Mouse (Mus musculus) spleen, embryonic (tissue): ENCODE measurements around the gene Ubr2.

ENCODE experiments used
- CTCF ChIA-PET: fragments of 350-600 bp; sonication (Branson Sonifier 250); formaldehyde crosslinking; loops from one replicate; lab custom pipeline; 2022; lab: Charles Lee

The Ubr2 gene

GRCm38 (mm10) chr17:47009898-47010721 lies at the start of gene Ubr2:
Ubr2 (minus strand) TSS chr17:47010556.
- CTCF ChIA-PET, result interaction anchor here (0.6 kb wide), 2 partner anchors 21 to 35 kb away, joined by 5 to 7 read pairs; no protein-coding TSS in a partner anchor

GRCm38 (mm10) chr17:47059836-47060360 lies 49.5 kb upstream of the Ubr2 start:
- CTCF ChIA-PET, result no interaction called here

GRCm38 (mm10) chr17:47057966-47058365 lies 47.6 kb upstream of the Ubr2 start:
- CTCF ChIA-PET, result interaction anchor here (0.7 kb wide), 1 partner anchor 44 kb away, joined by 3 read pairs; no protein-coding TSS in a partner anchor

- CTCF ChIA-PET, result interaction anchor here (0.7 kb wide), 1 partner anchor 144 kb away, joined by 4 read pairs; no protein-coding TSS in a partner anchor
Measured at GRCm38 (mm10) chr17:47056476-47056875, 46.1 kb upstream of the Ubr2 start.

GRCm38 (mm10) chr17:47055121-47055520 lies 44.8 kb upstream of the Ubr2 start:
- CTCF ChIA-PET, result no interaction called here

- CTCF ChIA-PET, result no interaction called here
Measured at GRCm38 (mm10) chr17:47054613-47055012, 44.3 kb upstream of the Ubr2 start.

- CTCF ChIA-PET, result no interaction called here
Measured at GRCm38 (mm10) chr17:47050678-47051077, 40.3 kb upstream of the Ubr2 start.

- CTCF ChIA-PET, result no interaction called here
Measured at GRCm38 (mm10) chr17:47042866-47043265, 32.5 kb upstream of the Ubr2 start.

GRCm38 (mm10) chr17:47038844-47039803 lies 28.8 kb upstream of the Ubr2 start:
- CTCF ChIA-PET, result no interaction called here

- CTCF ChIA-PET, result interaction anchor here (0.8 kb wide), 1 partner anchor 35 kb away, joined by 4 read pairs; no protein-coding TSS in a partner anchor
Measured at GRCm38 (mm10) chr17:47034536-47034935, 24.2 kb upstream of the Ubr2 start.

GRCm38 (mm10) chr17:47033643-47034042 lies 23.3 kb upstream of the Ubr2 start:
- CTCF ChIA-PET, result interaction anchor here (0.6 to 0.8 kb wide), 3 partner anchors 34 to 50 kb away, joined by 3 to 6 read pairs (median 4); no protein-coding TSS in a partner anchor

GRCm38 (mm10) chr17:47024805-47025204 lies 14.4 kb upstream of the Ubr2 start:
- CTCF ChIA-PET, result no interaction called here

GRCm38 (mm10) chr17:47023369-47023768 lies 13.0 kb upstream of the Ubr2 start:
- CTCF ChIA-PET, result no interaction called here

GRCm38 (mm10) chr17:47012896-47013295 lies 2.5 kb upstream of the Ubr2 start:
- CTCF ChIA-PET, result no interaction called here

GRCm38 (mm10) chr17:47011661-47012043 lies 1.3 kb upstream of the Ubr2 start:
- CTCF ChIA-PET, result no interaction called here

GRCm38 (mm10) chr17:47010722-47011660 lies 635 bp upstream of the Ubr2 start:
- CTCF ChIA-PET, result interaction anchor here (0.6 kb wide), 1 partner anchor 36 kb away, joined by 5 read pairs; no protein-coding TSS in a partner anchor

GRCm38 (mm10) chr17:47009546-47009897 lies 834 bp downstream of the Ubr2 start:
- CTCF ChIA-PET, result interaction anchor here (0.6 kb wide), 1 partner anchor 22 kb away, joined by 7 read pairs; no protein-coding TSS in a partner anchor

GRCm38 (mm10) chr17:47009016-47009415 lies 1.3 kb downstream of the Ubr2 start:
- CTCF ChIA-PET, result no interaction called here

- CTCF ChIA-PET, result no interaction called here
Measured at GRCm38 (mm10) chr17:47008506-47008905, 1.9 kb downstream of the Ubr2 start.

- CTCF ChIA-PET, result interaction anchor here (0.8 kb wide), 1 partner anchor 16 kb away, joined by 6 read pairs; no protein-coding TSS in a partner anchor
Measured at GRCm38 (mm10) chr17:47006741-47007140, 3.6 kb downstream of the Ubr2 start.
